Mouse (Mus musculus) adrenal gland, adult (tissue): Measurements from ENCODE around the gene Cdkl3.
A peak's percentile ranks its signal among the peaks of the same experiment; 100 is the strongest.

Experiments
- DNase-seq, 2 experiments: peaks; one replicate each; pipeline ENCODE4 v3.0.0; 2022 to 2023; ENCODE audit warnings: low spot score in 1 of 2; ENCODE audit not compliant: inconsistent age in 2 of 2

Gene Cdkl3

DNA sequence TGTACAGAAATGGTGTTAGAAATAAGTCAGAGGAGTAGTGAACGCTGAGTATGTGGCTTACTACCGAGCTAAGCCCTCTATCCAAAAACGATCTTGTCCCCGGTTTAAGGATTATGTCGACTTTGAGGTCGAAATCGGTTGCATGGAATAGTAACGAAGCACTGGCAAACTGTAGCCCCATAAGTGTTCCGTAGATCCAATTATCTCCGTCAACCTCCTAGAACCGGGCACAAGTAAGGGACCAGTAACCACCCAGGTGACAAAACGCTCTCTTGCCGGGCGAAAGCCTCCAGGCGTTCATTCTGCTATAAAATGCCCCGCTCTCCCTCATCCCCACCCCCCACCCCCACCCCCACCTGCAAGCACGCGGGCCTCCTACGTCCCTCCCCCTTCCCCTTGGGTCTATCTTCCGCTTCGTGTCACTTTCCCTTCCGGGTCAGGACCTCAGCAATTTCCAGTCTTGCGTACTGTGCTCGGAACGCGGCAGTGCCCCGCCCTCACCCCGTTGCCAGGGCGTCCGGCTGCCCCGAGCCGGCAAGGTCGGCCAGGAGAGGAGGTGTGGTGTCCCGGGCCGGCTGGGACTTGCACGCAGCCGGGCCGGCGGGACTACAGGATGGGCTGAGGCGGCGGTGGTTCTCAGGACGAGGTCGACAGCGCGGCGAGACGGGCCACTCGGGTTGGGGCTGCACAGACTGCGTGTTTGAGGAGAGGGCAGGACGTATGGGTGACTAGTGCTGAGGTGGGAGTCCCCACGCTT, at the start of gene Cdkl3:
TSS of gene Cdkl3 (plus strand) at position 450 of the 757 bp plus-strand sequence.
- DNase-seq: peak; percentile 98

DNA sequence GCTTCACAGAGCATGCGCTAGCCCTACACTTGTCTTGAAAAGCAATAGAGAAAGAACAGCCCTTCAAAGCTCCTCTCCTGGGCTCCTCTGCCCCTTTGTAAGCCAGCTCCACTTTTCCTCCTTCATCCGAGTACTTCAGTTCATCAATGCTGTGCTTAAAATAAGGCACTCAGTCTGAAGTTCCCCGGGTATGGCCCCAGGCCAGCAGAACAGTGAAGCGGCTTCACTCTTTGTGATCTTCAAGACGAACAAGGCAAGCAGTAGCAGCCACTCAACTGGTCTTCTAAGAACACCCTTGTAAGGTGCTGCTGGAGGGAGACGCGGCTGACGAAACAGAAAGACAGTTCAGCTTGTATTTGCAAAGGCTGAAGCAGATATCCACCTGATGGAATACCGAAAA, 47.9 kb upstream of the Cdkl3 start:
- no peak for DNase-seq

DNA sequence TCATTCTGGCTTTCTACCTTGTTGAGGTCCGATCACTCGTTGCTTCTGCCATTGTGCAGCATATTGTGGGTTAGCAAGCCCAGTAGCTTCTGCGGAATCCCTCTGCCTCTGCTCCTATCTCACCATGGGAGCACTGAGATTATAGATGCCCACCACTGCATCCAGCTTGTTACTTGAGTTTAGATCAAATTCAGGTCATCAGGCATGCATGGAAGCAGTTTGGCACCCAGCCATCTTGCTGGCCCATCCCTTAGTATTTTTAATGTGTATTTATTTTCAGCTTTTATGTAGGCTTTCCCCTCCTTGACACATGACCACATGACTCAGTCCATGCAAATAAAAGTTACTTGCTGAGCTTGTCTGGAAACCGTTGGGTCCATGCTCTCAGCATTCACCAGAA, 46.3 kb upstream of the Cdkl3 start:
- no peak for DNase-seq

DNA sequence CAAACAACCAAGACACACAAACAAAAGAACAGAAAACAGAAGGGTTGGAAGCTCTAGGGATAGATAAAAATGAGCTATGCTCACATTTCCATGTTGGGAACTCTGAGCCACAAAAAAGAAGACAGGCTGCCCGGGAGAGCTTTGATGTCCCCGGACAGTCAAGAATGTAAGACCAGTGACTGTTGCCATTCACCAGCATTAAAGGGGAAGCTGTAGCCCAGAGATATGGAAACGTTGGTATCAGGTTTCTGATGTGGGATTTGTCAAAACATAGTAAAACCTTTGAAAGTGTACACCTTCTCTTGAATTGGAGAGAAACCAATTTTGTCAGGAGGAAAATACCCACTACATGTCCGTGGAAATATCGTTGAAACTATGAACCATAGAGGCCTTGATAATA, 44.5 kb upstream of the Cdkl3 start:
- no peak for DNase-seq

DNA sequence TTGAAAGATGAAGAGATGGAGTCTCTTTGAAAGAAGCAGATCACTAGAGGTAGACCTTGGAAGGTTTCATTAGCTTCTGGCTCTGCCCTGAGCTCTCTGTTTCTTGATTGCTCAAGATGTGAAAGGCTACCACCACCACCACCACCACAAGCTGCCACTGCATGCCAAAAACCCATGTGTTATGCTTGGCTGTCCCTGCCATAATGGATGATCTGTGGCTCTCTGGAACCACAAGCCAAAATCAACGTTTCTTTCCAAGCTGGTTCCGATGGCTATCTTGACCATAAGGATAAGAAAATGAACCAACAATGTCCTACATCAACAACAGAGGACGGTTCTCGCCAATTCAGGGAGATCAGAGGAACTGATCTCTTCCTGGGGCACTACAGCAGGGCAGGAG, 44.0 kb upstream of the Cdkl3 start:
- no peak for DNase-seq

DNA sequence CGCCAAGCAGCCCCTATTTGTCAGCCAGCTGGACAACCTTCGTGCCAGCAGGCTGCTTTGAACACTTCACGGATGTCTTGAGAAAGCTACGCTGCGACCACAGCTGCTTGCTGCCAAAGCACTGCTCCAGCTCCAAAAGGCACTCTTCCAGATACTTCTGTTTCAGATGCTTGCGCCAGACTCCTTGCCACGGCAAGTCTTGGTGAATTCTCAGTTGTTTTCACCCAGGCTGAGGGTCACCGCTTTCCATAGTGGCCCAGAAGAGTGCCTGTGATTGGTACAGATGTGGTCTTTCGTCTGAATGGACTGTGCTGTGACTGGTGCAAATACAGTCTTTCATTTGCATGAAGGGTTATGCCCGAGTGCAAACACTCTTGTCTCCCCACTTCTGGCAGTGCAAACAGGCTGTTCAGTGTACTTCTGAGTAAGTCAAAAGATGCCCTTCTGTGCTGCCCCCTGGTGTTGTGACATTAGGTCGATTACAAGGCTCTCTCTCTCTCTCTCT, 43.0 kb upstream of the Cdkl3 start:
- peak in 1 of 2 experiments; percentile 63 for DNase-seq

DNA sequence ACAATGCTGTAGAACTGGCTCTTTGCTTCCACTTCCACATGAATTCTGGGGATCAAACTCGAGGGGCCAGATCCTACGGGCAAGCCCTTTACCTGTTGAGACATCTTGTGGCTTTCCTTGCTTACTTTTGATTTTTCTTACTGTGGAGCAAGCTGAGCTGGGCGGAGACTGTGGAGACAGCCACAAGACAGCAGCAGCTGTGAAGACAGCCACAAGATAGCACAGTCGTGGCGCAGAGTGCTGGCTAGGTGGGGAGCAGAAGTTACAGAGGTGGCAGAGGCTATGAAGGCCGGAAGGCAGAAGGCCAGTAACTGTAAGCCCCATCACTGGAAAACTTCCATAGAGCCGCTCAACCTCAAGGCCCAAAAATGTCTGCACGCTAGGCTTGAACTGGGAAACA, 42.3 kb upstream of the Cdkl3 start:
- no peak for DNase-seq

DNA sequence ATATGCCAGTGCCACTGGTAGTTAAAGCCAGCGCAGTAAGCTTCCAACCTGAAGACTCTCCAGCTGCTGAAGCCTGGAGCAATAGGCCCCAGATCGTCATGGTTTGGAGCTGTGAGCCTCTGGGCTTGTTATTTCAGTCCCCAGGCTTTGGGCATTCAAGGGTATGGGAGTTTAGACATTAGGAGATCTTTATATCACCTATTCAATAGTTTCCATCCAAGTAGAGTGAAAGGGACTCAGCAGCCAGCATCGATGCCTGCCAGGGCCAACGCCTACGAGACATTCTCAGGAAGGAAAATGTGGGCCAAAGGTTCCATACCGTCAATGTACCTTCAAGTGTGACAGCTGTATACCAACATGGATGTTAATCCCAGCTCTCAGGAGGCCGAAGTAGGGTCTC, 41.7 kb upstream of the Cdkl3 start:
- DNase-seq: no peak

DNA sequence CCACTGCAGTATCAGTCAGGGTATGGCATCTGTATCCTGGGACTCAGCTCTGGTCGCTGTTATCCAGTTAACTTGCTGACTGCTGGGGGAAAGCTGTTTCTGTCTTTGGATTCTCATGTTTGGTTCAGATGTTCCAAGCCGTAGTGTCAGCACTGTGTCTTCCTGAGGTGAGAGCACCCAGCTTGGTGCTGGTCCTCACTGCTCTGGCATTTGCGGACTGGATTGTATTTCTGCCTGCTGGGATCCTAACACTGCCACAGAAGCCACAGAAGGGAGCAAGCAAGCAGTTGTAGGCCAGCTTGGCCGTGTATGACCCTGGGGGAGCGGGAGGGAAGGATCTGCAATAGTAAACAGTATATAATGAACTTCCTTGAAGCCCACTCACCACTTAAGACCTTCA, 37.4 kb upstream of the Cdkl3 start:
- DNase-seq: no peak

DNA sequence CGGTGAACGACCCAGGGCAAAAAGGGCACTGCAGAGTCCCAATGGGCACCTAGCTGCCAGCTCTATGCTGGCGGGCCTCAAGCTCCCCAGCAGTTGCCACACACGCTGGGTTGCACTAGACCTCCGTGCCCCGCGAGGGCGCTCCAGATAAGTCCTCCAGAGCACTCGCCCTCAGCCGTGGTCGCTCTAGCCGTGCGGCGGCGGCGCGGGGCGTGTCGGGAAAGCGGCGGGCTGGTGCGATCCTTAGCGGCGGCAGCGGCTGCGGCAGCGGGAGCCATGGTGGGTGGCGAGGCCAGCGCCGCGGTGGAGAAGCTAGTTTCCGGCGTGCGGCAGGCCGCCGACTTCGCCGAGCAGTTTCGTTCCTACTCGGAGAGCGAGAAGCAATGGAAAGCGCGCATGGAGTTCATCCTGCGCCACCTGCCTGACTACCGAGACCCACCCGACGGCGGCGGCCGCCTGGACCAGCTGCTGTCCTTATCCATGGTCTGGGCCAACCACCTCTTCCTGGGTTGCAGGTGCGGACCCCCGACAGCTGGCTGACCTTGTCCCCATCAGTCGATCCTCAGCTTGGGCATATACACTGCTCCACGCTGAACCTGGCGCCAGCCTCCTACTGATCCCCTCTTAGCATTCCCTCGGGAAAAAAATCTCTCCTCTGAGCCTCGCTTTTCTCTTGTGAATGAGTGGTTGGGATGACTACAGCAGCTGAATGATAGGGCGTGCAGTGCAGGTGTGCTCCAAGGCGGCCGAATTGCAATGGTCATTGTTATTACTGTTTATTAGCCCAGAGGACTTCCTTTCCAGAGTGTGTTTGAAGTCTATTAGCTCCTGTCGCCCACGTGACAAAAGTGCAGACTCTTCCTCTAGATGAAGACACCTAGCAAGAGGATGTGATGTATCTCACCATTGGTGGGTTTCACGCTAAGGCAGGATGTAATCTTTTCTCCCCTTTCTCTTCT, 36.3 kb upstream of the Cdkl3 start, which contains the start of gene Cdkn2aipnl:
TSS of gene Cdkn2aipnl (plus strand) at position 219 of the 959 bp plus-strand sequence.
- peak; percentile 96 to 99 for DNase-seq

DNA sequence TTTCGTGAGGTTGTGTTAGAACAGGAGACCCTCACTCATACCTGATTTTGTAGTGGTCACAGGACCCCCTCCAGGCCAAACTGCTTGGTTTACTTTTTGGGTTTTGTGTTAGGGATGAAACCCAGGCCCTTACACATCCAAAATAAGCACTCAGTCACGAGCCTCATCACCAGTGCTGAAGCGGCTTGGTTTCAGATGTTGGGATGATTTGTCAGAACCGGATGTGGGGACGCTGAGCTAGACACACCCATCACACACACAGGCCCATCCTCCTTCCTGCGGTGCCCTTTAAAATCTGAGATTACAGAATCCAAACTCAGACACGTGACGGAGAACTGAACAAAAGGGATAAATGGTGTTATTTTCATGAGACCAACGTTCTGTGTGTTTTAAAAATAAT, 35.1 kb upstream of the Cdkl3 start:
- DNase-seq: no peak

DNA sequence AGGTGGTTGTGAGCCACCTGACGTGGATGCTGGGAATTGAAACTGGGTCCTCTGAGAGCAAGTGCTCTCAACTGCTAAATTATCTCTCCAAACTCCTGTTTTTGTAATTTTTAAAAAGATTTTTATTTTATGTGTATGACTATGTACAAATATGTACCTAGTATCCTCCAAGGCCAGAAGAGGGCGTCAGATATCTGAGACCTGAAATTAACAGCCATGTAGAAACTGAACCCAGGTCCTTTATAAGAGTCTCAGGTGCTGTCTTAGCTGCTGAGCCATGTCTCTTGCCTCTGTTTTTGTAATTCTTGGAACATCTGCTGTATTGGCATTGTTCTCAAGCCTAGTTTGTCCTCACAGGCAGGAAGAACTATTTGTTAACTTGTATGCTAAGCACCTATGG, 34.5 kb upstream of the Cdkl3 start:
- DNase-seq: no peak

DNA sequence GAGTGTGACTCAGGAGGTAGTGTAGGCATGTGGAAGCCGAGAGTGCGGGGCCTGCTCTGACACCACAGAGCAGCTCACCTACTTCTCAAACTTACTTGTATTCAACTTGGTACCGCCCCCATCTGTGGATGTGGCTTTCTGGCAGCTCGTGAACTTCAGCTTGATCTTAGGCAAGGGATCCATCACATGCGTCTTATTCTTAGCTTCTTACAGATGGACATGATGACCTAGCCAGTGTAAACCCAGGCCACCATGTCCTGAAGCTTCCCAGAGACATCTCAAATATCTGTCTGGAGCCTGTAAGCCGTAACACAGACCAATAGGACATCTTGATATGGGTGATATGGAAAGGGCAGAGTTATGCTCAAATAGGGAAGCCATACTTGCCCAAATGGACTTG, 32.4 kb upstream of the Cdkl3 start:
- DNase-seq: peak in 1 of 2 experiments; percentile 18

DNA sequence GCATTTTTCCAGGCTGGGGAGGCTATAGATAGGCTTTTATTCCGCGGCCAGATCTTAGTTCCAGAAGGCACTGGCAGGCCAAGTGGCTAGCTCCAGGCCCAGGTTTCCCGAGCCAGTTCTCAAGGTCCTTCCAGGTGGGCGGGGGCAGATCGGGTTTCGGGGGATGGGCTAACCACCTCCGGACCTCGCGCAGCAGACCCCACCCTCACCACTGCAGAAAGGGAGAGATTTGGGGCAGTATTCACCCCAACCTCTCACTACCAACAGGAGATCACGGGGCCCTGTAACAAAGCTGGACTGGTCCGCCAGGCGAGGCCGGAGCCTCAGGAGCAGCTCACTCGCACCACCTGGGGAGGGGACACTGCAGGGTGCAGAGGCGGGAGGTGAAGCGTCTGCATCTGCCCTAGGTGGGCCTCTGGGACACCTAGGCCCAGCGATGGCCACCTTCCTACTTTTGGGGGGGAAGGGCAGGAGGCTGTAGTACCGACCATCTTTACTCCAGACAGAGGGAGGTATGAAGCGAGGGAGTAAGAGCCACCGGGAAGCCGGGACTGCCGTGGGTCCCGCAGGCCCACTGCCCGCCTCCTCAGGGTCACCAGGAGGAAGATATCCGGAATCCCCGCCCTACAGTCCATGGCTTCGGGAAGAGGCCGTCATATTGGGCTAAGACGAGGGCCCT, 4.3 kb upstream of the Cdkl3 start:
- DNase-seq: peak; percentile 74 to 92

DNA sequence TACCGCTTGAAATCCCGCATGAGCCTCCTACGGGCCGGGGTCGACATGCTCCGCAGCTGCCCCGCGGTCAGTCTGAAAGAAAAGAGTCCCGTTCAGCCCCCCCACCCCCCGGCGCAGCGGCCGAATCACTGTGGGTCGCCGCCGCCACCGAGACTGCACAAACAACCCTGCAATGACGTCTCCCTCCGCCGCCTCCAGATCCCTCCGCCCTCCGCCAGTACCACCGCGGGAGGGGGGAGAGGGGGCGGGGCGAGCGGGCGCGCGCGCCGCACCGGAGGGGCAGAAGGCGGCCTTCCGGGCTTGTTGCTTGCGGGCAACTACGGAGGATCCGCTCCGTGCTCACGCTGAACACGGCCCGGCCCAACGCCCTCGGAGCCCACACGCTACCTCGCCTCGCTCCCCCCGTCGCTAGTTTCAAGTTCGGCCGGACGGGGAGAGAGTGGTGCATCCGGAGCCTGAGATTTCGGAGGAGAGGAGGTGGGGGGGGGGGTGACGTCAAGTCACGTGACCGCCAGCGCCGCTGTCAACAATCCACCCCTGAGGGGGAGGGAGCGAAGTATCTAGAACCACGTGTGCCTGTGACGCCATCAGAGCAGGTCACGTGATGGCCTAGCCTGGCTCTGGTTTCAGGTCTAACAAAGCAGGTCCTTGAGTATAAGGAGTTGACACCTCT, 3.6 kb upstream of the Cdkl3 start, which contains the start of gene Ube2b:
TSS of gene Ube2b (minus strand) at position 473 of the 673 bp plus-strand sequence.
- peak; percentile 96 to 98 for DNase-seq

DNA sequence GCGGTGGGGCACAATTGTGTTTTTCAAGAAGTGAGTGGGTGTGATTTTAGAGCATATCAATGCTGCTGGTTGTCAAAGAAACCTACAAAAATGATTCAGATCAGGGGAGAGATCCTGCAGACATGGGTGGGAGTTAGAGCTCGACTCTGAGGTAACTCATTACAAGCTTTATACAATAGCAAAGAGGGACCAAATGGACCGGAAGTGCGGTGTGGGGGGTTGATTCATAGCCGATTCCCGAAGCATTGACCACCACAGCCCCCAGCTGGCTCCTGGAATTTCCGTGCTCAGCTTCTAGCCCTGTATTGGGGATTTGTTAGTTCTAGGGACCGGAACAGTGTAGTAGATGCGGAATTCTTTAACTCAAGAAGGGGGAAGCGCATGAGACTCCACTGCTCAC, 2.7 kb upstream of the Cdkl3 start:
- peak; percentile 28 to 53 for DNase-seq

DNA sequence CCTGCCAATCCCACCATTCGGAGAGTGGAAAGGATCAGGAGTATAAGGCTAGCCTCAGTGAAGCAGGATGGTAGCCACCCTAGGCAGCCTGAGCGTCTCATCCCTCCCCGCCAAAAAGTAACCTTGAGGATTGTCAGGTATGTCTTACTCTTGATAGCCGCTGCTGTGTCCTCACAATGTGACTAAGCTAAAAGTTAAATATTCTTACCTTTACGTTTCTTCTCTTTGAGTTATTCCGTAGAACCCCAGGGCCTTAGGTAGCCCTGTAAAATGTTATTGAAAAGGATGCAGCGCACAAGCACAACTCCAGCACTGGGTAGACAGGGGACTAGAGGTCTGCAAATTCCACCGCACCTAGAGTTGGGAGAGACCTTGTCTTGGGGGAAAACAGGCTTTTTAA, 2.2 kb upstream of the Cdkl3 start:
- DNase-seq: no peak

DNA sequence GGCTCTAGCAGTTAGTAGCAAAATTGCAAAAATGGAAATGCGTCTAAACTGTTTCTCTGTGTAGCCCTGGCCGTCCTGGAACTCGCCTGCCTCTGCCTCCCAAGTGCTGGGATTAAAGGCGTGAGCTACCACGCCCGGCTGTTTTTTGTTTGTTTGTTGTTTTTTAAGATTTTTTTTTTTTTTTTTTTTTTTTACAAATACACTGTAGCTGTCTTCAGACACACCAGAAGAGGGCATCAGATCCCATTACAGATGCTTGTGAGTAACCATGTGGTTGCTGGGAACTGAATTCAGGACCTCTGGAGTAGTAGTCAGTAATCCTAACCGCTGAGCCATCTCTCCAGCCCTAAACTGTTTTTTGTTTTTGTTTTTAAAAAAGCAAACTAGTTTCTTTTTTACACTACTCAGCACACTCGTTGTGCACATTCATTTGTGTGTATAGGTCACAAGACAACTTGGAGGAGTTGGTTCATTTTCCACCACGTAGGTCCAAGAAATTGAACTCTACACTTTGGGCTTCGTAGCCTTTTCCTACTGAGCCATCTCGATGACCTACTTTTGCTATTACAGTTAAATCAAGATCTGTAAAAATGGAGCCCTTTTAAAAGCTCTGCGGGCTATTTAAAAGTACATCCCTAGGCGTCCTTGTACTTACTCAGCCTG, 1.0 kb upstream of the Cdkl3 start:
- DNase-seq: no peak

DNA sequence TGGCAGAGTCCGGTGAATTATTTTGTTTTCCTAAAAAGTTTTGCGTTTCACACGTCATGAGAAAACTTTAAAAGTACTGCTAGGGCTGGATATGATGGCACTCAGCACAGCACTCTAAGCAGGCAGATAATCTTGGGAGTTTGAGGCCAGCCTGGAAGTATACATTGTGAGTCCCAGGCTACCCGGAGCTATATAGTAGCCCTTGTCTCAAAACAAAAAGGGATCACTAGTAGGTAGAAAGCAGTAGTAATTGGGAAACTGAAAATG, 583 bp upstream of the Cdkl3 start:
- DNase-seq: peak in 1 of 2 experiments; percentile 27

DNA sequence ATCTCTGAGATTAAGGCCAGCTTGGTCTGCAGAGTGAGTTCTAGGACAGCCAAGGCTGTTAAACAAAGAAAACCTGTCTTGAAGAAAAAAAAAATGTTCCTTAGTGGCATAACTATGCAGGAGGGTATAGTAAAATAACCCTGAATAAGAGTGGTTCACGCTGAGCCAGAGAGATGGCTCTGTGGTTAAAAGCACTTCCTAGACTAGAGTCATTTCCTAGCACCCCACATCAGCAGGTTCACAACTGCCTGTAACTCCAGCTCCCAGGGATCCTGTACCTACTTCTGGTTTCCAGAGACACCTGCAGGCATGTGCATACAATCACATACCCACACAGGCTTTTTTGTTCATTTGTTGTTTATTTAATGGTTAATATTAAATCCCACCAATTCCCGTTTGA, 1.6 kb downstream of the Cdkl3 start:
- no peak for DNase-seq
